Mouse (Mus musculus) hindbrain, postnatal 0 days (tissue): ENCODE results near the gene Adamts3. TPM values are rescaled to one million over a fixed set of nuclear protein-coding genes. Genes with fewer than 3 reads are reported as not detected.

Experiments
- ATAC-seq: fragments of 200-750 bp; cut with Nextera tagmentation; 2 replicates; pipeline ENCODE4 v1.8.0; 2017; ENCODE audit warnings: mild to moderate bottlenecking, moderate TSS enrichment, moderate library complexity
- DNase-seq: peaks from one replicate; pipeline ENCODE4 v3.0.0-alpha.2; 2015; ENCODE audit warnings: low spot score
- H3K27ac ChIP-seq: fragments of 300-500 bp; sonication (generic); 2 replicates; pipeline ENCODE4 v1.5.1; 2014; ENCODE audit warnings: mild to moderate bottlenecking
- H3K27me3 ChIP-seq: fragments of 300-500 bp; sonication (generic); 2 replicates; pipeline ENCODE4 v1.6.1; 2014; ENCODE audit warnings: low read length, mixed read lengths; ENCODE audit not compliant: insufficient read depth
- H3K36me3 ChIP-seq: fragments of 300-500 bp; sonication (generic); 2 replicates; pipeline ENCODE4 v1.6.1; 2014; ENCODE audit warnings: low read length, mixed read lengths; ENCODE audit not compliant: insufficient read depth
- H3K4me1 ChIP-seq: fragments of 300-500 bp; sonication (generic); 2 replicates; pipeline ENCODE4 v1.6.1; 2014; ENCODE audit warnings: antibody characterized with exemption, low read length, mixed read lengths; ENCODE audit not compliant: insufficient read depth
- H3K4me2 ChIP-seq: fragments of 300-500 bp; sonication (generic); 2 replicates; pipeline ENCODE4 v1.6.1; 2014; ENCODE audit warnings: low read depth, mild to moderate bottlenecking, low read length, moderate library complexity, mixed read lengths
- H3K4me3 ChIP-seq: fragments of 300-500 bp; sonication (generic); 2 replicates; pipeline ENCODE4 v1.5.1; 2014; ENCODE audit warnings: low read length
- H3K9ac ChIP-seq: fragments of 300-500 bp; sonication (generic); replicated peaks from 2 replicates; pipeline ENCODE4 v1.6.1; 2014; ENCODE audit warnings: mild to moderate bottlenecking, low read length, moderate library complexity, mixed read lengths
- H3K9me3 ChIP-seq: fragments of 300-500 bp; sonication (generic); 2 replicates; pipeline ENCODE4 v1.6.1; 2016; ENCODE audit warnings: low read length, mixed read lengths
- CTCF ChIP-seq: IDR thresholded peaks from 2 replicates; pipeline ENCODE4 v1.5.1; 2016; ENCODE audit warnings: antibody characterized with exemption, control low read depth, low read depth
- WGBS: fragments of 180-500 bp; shearing (Covaris S2); extraction: QIAGEN DNeasy Blood & Tissue Kit; methylation state at CpG from one replicate; pipeline ENCODE4 v1.1.7; 2014; 5-methylcytosine and 5-hydroxymethylcytosine counted together
- polyA plus RNA-seq: library from polyadenylated mRNA; unstranded; fragments of >200 nt; fragmentation: Nextera tagmentation; extraction: Ambion mirVana; gene quantifications from 2 replicates; pipeline ENCODE4 v1.2.1, GENCODE M21; 2015
- total RNA-seq: library from RNA; depleted of rRNA; stranded (reverse); fragments of >200 nt; gene quantifications from 2 replicates; pipeline ENCODE4 v1.2.3, GENCODE M21; 2014

Gene Adamts3
- total and polyA plus RNA-seq, 2 experiments from 2014 or later = 3.3 to 18.9 TPM

DNA sequence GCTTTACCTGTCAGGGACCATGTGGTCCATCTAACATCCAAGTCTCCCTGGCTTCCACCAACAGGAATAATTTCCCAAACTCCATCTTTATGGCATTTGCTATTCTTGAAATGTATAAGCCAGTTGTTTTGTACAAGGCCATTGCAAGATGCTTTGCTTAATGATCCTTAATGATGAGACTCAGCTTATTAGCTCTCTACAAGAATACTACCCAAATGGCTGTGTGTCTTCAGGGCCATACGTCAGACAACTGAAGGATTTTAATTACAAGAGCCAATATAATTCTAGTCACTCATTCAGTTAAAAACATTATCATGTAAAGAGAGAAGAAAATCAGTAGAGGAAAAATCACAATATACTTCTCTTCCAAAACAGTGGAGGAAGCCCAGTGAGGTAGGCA lies 195.3 kb downstream of the Adamts3 start:
- DNase-seq = no peak
- Histone ChIP-seq H3K27me3 (no peaks in the 10 kb centered on the region), H3K4me3 (no peak overlapping the region), H3K4me2 (no peak overlapping the region), H3K4me1 (no peaks in the 10 kb centered on the region), H3K9ac (no peak overlapping the region), H3K9me3 (no peaks in the 10 kb centered on the region), H3K27ac (no peak overlapping the region), H3K36me3 (no peaks in the 10 kb centered on the region)
- ATAC-seq = no peak
- TF ChIP-seq CTCF = no peak
- 71% methylated on average over 1 of the region's 1 CpGs for WGBS

DNA sequence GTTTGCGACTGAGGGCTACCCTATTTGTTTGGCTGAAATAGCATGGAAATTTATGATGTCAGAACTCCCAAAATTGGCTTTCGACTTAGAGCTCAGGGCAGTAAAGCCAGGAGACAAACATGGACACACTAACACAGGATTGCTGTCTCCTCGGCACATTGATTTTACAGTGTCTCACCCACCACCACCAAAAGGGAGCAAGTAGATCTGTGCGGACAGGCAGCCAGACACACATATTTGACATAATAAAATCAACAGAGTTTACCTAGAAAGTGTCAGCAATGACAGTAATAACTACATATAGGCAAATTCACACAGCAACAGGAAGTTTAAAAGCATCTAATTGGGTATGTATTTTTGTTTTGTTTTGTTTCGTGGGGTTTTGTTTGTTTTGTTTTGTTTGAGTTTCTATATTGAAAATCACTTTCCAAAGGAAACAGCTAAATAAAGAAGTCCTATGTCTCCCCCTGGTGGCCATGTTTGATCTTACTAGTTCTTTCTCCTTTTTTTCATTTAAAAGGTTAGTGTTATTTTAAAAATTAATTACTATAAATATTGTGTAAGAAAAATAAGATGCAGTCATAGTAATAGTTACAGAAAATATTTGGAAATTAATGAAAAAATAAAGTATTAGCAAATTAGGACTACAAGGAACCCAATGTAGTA lies 203.1 kb downstream of the Adamts3 start:
- Histone ChIP-seq H3K36me3 (no peaks in the 10 kb centered on the region), H3K9ac (no peak overlapping the region), H3K9me3 (no peaks in the 10 kb centered on the region), H3K4me1 (no peaks in the 10 kb centered on the region), H3K4me3 (no peak overlapping the region), H3K27ac (no peak overlapping the region), H3K4me2 (no peak overlapping the region), H3K27me3 (no peaks in the 10 kb centered on the region)
- 67% methylated on average over 5 of the region's 5 CpGs for WGBS
- DNase-seq = peak; percentile 91
- TF ChIP-seq CTCF = peak; percentile 62
- no peak for ATAC-seq

DNA sequence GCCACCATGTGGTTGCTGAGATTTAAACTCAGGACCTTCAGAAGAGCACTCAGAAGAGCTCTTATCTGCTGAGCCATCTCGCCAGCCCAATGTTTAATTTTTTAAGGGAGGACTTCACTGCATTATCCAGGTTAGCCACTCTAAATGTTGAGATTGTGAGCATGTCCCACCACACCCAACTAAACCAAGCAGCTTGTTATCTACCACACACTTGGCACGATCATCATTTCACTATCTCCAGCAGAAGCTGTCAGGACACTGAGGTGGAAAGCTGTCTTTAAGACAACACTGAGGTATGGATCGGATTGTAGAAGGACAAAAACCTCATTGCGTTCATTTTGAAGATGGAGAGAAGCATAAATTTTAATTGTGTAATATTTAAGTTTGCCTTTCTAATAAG lies 205.0 kb downstream of the Adamts3 start:
- no peaks in the 10 kb centered on the region for H3K36me3 ChIP-seq
- H3K27me3 ChIP-seq = no peaks in the 10 kb centered on the region
- no peak overlapping the region for H3K27ac ChIP-seq
- no peak overlapping the region for H3K4me2 ChIP-seq
- H3K9me3 ChIP-seq = no peaks in the 10 kb centered on the region
- no peak overlapping the region for H3K9ac ChIP-seq
- H3K4me3 ChIP-seq = no peak overlapping the region
- 94% methylated on average over 4 of the region's 4 CpGs for WGBS
- no peak for ATAC-seq
- H3K4me1 ChIP-seq = no peaks in the 10 kb centered on the region
- DNase-seq = no peak
- TF ChIP-seq CTCF = no peak

DNA sequence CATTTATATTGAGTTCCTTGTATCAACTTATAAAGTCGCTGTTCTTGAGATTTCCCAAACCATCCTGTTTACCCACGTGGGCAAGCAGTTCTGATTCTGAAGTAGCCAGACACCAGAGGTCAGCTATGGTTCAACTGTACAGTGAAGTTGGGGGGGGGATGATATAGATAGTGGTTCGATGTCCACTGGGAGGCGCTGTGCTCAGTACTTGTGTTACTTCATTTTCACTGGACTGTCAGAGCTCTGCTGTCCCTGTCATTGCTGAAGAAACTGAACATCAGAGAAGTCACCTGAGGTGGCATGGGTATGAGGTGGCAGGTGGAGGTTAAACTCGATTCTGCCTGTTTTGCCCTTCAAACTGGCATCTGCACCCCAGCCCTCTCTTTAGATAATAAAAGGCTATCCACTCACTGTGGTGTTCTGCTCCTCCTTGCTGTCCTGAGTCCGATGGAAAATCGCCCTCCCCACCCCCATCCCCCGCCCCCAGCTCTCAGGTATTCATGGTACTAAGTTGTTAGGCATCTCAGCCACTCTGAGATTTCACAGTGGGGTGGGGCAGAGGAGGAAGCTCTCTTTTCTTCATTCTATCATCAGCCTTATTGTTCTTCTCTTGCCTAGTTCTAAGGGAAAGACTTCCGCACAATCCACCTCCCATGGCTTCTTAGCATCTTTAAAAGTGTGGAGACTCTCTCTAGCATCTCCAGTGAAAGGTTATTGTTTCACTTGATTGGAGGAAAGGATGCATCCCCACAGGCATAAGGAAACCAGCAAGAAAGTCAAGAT lies 208.9 kb downstream of the Adamts3 start:
- Histone ChIP-seq H3K27me3 (no peaks in the 10 kb centered on the region), H3K4me2 (no peak overlapping the region), H3K36me3 (no peaks in the 10 kb centered on the region), H3K4me1 (no peaks in the 10 kb centered on the region), H3K27ac (no peak overlapping the region), H3K9me3 (no peaks in the 10 kb centered on the region), H3K4me3 (no peak overlapping the region), H3K9ac (no peak overlapping the region)
- peak; percentile 32 for TF ChIP-seq CTCF
- WGBS = 79% methylated on average over 9 of the region's 9 CpGs
- no peak for ATAC-seq
- DNase-seq = no peak

DNA sequence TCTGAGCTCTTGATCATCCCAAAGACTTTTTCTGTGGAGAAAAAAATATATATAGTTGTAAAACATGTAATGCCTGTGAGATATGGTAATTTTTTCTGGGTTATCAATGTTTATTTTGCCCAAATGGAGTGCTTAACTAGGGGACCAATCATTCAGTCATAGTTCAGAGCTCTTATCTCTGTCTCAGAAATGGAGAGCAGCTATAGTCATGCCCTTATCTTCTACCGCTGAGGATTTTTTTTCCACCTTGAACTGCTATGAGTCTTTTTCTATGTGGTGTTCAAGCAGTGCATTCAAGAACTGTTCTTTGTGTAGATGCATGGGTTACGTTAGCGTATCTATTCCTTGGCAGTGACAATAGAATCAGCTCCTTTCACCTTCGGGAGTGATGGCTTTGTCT lies 210.2 kb downstream of the Adamts3 start:
- H3K9me3 ChIP-seq = no peaks in the 10 kb centered on the region
- H3K4me2 ChIP-seq = no peak overlapping the region
- DNase-seq (no peak), ATAC-seq (no peak)
- H3K4me3 ChIP-seq = no peak overlapping the region
- H3K27me3 ChIP-seq = no peaks in the 10 kb centered on the region
- no peak overlapping the region for H3K27ac ChIP-seq
- no peaks in the 10 kb centered on the region for H3K36me3 ChIP-seq
- no peaks in the 10 kb centered on the region for H3K4me1 ChIP-seq
- no peak for TF ChIP-seq CTCF
- WGBS = 74% methylated on average over 4 of the region's 4 CpGs
- H3K9ac ChIP-seq = no peak overlapping the region

DNA sequence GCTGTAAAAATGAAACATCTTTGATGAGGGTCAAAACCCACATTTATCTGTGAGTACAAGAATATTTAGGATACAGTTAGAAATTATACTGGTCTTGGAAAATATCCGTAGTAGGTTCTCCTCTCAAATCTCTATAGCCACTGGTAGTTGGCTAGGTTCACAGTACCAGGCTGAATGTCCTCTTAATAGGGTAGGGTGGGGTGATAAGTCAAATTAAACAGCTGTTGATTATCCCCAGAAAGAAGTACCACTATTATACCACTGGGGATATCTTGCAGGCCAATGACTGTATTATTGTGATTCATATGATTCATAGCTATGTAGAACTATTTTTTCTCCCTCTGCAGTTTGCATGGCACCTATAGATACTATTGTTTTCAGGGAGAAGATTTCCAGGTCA lies 228.8 kb downstream of the Adamts3 start:
- DNase-seq (no peak), ATAC-seq (no peak)
- H3K27me3 ChIP-seq = no peaks in the 10 kb centered on the region
- no peak overlapping the region for H3K4me2 ChIP-seq
- no peaks in the 10 kb centered on the region for H3K4me1 ChIP-seq
- no peaks in the 10 kb centered on the region for H3K36me3 ChIP-seq
- 96% methylated on average over 1 of the region's 1 CpGs for WGBS
- H3K9ac ChIP-seq = no peak overlapping the region
- no peak overlapping the region for H3K4me3 ChIP-seq
- H3K9me3 ChIP-seq = no peaks in the 10 kb centered on the region
- TF ChIP-seq CTCF = no peak
- no peak overlapping the region for H3K27ac ChIP-seq

DNA sequence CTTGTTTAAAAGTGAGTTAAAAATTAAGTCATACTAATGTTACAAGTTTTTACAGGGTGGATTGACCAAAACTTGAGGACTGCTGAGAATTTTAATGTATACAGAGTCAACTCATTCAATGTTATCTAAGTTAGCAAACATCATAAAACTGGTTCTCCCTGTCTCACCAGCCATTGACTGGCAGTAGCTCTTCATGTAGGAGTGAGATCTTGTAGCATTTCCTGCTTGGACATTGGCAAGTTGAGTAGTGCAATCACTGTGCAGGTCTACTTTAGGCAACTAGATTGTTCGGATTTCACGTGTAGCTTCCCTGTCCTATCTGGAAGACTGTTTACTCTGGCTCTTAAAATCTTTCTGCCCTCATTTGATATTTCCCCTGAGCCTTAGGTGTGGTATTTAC lies 229.3 kb downstream of the Adamts3 start:
- Histone ChIP-seq H3K4me1 (no peaks in the 10 kb centered on the region), H3K27me3 (no peaks in the 10 kb centered on the region), H3K9me3 (no peaks in the 10 kb centered on the region), H3K36me3 (no peaks in the 10 kb centered on the region), H3K4me2 (no peak overlapping the region), H3K27ac (no peak overlapping the region), H3K9ac (no peak overlapping the region), H3K4me3 (no peak overlapping the region)
- WGBS = 92% methylated on average over 2 of the region's 2 CpGs
- ATAC-seq (no peak), DNase-seq (no peak)
- TF ChIP-seq CTCF = no peak
